Mouse (Mus musculus) lung, postnatal 36 days (tissue): Measurements from ENCODE around the gene Tnrc18.
A peak's percentile ranks its signal among the peaks of the same experiment; 100 is the strongest.

Experiments used
- DNase-seq: peaks from one replicate; pipeline ENCODE4 v3.0.0; 2022; ENCODE audit warnings: mixed read lengths

Gene Tnrc18

DNA sequence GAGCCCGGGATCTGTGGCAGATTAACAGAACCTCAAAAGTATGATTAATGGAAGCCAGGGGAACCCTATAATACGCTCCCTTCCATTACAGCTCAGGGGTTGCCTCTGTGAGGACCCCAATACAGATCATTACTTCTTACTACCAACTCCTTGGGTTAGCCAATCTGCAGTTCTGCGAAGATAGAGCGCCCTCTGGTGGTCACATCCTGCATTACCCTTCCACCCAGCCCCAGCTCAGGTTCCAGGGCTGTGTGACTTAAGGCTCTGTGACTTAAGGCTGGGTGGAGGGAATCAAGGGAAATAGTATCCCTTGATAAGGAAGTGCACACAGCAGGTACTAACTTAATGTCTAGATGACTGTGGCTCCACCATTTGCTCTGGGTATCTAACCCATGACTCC is 99.4 kb downstream of the Tnrc18 start:
- DNase-seq, result peak; percentile 79

DNA sequence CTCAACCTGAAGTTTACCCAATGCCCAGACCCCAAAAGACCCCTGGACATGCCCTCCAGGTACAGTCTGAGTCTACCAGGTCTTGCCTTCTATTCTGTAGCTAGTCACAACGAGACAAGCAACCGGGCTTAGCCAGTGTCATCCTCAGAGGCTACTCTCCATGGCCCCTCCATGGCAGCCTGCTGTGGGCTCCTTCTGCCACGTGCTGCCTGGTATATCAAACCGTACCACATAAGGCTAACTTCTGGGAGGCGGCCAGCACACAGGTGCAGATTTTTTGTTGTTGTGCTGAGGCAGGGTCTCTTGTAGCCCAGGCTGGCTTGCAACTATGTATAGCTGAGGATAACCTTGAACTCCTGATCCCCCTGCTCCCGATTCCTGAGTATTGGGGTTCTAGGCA is 101.4 kb downstream of the Tnrc18 start:
- no peak for DNase-seq

DNA sequence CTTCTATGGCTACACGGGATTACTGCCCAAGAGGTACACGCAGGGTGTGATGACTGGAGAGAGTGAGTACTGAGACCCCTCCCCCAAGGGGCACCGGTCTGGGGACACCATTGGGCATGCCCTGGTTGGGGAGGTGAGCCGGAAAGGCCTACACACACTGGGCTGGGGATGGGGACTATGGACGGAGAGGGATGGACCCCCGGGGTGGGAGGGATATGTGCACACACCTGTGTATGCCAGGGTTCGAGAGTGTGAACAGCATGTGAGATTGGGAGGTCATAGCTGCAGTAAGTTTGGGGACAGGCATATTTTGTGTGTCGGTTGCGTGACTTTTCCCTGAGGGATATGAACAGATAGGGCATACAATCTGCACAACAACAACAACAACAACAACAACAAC is 102.4 kb downstream of the Tnrc18 start:
- DNase-seq, result no peak

DNA sequence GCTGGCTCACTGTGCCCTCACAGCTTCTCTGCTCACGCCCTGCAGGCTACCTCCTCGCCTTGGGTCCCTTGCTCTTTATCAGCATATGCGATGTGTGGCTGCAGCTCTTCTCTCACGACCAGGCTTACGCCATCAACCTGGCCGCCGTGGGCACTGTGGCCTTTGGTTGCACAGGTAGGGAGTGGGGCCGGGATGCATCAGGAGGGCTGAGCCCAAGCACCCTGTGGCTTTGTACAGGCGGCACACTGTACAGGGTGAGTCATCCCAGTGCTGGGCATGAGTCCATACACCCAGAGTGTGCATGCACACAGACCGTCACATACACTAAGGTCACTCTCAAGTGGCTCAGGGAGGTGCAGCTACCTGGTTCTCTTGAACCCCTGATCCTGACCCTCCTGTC is 103.5 kb downstream of the Tnrc18 start:
- DNase-seq, result no peak

DNA sequence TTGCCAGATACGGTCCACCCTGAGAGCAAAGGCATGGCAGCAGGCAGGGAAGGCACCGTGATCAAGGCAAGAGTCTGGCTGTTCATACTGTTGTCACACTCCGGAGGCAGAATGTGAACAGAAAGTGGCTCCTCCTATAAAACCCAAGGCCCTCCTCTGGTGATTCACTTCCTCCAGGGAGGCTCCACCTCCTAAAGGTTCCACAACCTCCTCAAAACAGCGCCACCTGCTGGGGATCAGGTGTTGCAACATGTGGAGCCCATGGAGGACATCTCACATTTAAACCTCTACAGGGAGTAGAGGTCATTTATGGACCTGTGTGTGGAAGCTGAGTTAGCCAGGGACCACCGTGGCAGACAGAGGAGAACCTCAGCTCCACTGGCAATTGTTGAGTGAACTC is 105.1 kb downstream of the Tnrc18 start:
- DNase-seq, result no peak

DNA sequence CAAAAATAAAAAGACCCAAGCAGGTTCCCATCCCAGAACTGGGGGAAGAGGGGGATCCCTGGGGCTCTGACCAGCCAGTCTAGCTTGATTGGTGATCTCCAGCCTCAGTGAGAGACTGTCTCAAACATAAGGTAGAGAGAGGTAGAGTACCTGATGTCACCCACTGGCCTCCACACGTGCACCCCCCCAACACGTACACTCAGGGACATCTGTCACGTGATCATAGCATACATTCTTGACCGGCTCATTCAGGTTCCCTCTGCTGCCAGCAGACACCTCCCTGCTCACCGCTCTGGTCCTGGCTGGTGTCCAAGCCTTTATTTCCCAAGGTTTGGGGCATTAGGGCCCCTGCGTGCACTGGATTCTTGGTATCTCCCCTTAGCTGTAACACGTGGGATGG is 108.0 kb downstream of the Tnrc18 start:
- DNase-seq, result no peak

DNA sequence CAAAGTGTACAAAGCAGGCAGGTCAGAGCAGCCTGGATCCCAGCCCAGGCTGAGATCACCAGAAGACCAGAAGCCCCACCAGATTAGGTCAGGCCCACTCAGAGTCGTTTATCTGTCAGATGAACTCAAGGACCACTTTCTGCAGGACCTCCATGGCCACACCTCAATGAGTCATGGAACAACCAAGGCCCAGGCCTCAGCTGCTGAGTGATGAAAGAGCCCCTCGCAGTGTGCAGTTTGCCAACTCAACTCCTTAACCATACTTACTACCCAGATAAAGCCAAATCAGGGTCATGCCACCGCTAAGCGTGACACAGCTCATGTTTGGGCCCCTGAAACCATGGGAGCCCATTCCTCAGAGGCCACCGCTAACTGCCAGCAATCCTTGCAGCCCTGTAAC is 109.8 kb downstream of the Tnrc18 start:
- DNase-seq, result no peak

DNA sequence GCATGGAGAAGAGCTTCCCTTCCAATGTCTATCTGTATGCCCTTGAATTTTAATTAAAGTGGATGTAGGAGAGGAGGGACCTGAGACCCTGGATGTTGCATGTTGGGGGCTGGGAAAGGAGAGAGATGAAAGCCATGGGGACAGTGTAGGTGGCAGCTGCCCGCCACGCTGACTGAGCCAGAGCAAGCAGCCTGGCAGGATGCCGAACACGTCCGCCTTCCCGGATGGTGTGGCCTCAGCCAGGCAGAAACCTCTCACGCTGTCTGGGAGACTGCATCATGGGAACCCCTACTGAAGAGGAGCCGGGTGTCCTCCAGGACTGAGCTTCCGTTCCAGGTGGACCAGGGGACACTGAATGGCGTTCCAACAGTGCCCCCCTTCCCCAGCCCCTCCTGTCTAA is 113.9 kb downstream of the Tnrc18 start:
- DNase-seq, result no peak

DNA sequence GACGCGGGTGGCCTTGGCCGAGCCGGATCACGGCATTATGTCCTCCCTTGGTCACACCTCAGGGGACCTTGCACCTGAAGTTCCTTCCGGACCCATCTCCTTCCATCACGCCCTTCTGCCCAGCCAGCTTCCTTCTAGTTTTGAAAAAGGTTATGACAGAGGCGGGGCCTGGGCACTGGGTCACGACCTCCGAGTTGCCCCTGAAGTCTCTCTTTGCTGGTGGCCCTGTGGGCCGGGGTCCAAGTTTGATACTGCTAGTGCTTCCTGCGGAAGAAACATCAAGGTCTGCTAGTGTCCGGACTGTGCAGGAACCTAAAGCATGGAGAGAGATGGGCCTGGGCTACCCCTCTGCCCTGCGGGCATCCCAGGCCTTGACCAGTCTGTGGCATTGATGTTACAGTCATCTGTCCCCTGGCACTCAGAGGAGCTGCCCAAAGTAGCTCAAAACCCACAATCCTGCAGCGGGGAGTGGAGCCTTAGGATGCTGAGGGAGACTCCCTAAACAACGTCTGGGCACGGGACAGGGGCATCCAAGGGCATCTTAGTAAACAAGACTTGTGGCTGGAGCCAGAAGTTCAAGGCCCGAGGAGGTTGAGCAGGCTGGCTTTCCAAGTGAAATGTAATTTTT is 114.8 kb downstream of the Tnrc18 start:
- DNase-seq, result no peak

DNA sequence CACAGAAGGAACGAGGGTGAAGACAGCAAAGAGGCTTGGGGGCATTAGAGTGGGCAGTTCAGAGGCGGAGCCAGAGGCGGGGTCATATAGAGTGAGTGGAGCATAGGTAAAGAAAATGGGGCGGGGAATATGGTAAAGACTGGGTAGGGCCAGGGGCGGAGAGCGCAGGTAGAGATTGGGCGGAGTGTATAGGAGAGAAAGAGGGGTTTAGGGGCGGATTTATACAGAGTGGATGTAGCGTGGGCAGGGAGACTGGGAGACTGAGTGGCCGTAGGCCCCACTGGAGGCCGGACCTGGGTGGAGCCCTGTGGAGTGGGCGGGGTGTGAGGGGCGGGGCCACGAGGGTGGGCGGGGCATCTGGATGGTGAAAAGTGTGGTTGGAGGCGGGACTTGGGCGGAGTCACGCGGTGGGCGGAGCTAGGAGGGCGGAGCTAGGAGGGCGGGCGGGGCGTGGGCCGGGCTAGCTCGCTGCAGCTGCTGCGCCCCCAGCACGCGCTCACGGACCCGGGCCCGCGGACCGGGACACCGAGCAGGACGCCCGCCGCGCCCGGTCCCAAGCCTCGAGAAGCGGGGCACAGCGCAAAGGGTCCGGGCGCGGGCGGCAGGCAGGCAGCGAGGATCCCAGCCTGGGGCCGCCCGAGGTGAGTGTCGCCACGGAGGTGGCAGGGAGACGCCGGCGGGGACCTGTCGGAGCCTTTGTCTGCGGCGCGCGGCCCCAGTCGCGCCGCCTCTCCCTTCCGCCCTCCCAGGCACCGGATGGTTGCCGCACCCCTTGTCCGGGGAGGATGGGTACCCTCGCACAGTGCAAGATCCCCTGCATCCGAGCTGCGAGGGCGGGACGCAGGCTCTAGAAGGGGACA is 115.6 kb downstream of the Tnrc18 start:
- DNase-seq, result no peak

DNA sequence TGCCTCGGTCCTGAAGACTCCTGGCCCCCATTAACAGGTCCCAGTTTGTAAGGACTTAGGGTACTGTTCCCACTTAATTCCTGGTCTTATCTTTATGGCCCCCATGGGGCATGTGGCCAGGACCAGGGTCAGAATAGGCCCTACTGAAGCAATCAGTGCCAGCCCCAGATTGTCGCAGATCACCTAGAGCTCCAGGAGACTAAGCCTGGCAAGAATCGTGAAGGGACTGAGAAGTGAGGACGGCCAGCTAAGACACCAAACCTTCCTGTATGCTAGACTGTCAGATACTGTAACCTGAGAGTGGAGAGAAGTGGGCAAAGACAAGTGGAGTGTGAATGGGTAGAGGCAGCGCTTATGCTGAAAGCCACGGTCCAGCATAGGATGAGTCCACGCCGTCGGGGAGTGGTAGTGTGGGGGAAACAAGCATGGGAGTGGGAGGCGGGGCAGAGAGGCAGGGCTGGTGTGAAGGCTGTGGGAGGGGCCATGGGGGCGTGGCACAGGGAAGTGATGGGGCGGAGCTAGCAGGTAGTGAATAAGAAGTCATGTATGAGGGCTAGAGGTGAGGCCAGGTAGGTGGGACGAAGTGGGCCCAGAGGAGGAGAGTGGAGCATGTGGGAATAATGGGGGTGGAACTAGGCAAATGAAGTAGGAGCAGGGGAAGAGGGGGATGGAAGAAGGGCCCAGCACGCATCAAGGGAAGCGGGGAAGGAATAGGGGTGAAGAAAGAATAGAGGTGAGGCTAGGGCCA is 116.4 kb downstream of the Tnrc18 start:
- peak; percentile 65 for DNase-seq

DNA sequence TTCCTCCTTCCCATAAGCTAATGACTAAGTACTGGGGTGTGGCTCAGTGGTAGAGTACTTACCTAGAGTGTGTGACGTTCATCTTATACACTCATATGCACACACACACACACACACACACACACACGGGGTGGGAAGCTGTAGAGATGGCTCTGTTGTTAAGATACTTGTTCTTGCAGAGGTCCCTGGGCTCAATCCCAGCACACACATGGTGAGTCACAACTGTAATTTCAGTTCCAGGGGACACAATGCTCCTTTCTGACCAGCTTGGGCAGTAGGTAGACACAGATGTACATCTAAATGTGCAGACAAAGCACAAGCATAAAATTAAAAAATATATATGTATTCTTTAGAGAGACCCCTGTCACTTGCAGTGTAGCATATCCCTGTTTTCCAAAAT is 119.7 kb downstream of the Tnrc18 start:
- no peak for DNase-seq

DNA sequence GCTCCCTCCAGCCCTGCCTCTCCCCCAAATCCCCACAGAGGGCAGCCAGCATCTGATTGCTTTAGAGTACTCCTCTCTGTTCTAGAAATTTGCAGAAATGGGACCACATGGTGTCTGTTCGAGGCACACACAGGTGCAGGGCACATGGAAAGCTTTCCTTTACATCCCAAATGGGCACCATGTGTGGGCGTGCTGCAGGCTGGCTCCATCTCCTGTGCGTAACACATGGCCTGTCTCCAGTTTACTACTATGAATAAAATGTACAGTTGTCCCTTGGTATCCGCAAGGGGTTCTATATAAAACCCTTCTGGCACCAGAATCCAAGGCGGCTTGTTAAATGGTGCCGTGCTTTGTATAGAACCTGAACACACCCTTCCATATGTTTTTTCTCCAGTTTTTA is 120.6 kb downstream of the Tnrc18 start:
- DNase-seq, result no peak

DNA sequence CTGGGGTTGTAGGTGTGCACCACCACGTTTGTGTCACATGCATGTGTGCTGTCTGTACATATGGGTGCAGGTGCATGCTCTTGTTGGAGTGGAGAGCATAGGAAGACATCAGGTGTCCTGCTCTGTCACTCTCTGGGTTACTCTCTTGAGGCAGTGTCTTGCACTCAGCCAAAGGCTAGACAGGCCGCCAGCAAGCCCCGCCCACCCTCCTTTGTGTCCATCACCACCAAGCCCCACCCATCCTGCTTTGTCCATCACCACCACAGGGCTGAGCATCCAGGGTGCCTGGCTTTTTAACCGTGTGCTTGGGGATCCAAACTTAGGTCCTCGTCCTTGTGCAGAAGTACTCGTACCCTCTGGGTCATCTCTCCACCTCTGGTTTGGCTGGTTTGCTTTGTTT is 121.2 kb downstream of the Tnrc18 start:
- no peak for DNase-seq

DNA sequence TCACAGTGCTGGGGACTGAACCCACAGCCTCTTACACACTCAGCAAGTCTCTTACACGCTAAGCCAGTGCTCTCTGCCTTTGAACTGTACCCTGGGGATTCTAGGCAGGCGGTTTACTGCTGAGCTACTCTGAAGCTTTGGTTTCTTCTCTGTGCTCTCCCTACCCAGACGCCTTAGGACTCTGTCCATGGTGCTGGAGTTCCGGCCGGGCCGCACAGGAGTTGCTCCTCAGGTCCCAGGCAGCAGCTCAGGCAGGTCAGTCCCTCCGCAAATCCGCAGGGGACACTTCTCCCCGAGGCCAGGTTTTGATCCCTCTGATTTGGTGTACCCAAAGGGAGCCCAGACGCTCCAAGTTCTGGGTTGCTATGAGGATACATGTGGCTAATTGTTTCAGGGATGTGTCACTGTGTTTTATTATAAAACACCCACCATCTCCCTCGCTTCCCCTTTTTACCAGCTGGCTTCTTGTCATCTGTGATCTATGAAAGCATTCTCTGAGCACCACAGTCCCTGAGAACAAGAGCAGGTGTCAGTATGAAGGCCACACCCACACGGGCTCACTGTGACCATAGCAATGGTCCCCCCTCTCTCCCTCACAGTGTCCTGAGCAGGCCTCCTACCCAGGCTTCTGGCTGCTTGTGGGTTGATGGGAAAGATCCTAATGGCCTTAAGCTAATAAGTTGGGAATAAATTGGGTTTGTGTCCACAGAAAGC is 122.7 kb downstream of the Tnrc18 start:
- DNase-seq, result peak; percentile 38

DNA sequence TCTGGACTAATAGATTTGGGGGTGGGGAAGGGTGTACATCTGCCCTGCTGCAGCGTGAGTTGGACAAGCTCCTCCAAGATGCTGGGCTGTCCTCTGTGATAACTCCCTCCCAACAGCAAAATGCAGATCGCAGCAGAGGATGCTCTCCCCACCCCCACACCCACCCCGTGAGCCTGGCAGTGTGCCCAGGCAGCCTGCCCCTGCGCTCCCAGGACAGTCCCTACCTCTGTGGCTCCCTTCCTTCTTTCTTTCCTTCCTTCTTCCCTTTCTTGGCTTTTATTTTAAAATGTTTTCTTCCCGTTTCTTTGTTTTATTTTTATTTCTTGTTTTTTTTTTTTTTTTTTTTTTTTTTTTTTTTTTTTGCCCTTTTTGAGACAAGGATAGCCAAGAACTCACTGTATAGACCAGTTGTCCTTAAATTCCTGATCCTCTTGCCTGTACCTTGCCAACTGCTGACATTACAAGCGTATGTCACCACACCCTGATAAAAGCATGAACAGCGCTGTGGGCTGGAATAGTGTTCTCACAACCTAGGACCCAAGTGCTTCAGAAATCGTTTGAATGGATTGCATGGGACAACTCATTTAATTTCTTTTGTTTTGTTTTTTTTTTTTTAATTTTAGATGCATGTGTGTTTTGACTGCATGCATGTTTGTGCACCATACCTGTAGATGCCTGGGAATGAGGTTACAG is 123.6 kb downstream of the Tnrc18 start:
- no peak for DNase-seq

DNA sequence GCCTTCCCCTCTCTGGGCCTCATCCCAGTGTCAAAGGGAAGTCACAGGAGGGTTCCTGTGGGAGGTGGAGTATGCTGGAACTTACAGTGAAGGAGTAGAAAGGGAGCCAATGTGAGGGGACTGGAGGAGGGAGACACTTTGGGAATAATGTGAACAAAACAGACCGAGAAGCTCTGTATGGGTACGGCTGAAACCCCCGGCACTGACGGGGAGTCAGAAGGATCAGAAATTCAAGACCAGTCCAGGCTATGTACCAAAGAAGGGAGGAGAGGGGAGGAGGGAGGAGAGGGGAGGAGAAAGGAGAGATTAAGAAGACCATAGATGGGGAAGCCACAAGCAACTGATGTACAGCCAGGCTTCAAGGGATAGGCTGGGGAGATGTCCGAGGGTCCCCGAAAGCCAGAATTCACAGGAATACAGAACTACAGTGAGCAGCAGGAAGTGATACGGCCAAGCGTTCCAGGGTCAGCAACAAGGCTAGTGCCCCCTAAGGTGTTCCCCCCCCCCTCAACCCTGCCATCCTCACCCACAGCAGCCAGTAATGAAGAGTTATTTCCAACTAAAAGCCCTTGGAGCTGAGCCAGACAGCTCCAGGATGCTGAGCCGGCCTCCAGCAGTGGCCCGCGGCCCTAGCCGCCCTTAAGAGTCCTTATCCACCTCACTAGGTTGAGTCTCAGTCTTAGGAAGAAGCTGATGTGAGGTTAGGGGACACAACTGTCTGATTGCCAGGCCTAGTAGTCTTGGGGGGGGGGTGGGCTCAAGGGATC is 124.3 kb downstream of the Tnrc18 start:
- no peak for DNase-seq

DNA sequence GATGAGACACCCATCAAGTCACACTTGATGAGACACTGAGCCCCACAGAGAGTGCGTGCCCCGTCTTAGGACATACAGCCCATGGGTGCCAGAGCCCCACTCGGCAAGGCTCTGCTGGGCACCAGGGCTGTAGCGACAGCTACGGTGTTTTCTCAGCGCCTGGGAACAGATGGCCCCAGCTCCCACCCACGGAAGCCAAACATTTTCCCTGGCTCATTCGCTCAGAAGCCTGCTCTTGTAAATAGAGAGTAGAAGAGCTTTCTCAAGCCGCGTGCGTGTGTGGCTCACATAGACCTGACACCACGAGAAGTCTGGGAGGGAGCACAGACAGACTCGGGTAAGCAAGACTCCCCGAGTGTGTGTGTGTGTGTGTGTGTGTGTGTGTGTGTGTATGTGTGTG is 125.2 kb downstream of the Tnrc18 start, which contains the start of gene Slc29a4:
TSS of gene Slc29a4 (plus strand) at position 265 of the 400 bp plus-strand sequence.
- no peak for DNase-seq

DNA sequence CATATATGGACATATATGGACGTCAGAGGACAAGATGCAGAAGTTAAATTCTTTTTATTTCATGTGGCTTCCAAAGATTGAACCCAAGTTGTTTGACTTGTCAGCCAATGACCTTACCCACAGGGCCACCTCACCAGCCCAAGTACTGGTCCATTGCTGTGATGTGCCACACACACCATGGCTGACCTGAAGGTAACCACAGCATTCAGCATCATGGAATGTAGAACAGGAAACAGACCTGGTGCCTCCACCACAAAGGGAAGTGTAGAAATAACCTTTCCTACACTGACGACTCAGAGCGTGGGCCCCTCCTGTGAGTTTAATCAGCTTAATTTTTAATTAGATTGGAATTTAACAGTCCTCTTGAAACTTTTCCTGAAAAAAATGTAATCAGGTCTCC is 127.1 kb downstream of the Tnrc18 start:
- no peak for DNase-seq

DNA sequence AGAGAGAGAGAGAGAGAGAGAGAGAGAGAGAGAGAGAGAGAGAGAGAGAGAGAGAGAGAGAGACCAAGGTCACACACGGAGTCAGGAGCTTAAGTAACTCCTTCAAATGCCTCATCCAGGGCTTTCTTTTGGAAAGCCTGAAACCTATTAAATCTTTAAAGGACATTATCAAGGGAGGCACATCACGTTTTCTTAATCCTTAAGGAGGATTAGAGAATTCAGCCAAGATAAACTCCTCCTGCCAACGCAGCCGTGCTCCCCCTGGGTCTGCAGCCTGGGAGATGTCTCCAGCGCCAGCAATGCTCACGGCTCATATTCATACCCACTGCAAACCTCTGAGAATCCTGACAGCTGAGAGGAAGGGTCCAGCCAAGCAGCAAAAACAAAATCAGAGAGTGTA is 128.6 kb downstream of the Tnrc18 start:
- DNase-seq, result no peak

DNA sequence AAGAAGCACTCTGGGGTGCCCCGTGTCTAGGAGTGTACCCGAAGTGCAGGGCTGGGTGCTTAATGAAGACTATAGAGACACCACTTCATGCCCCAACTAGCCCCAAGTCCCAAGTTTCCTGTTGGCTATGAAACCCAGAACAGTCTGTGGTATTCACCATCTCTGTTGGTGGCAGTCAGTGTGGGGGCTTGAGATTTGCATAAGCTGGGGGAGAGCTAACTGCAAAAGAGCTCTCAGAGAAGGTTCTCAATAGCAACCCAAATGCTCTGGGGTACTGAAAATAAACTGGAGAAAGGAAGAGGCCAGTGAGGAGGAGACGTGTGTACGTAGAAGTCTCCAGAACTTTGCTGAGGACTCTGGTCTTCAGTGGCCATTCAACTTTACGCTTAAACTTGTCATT is 134.9 kb downstream of the Tnrc18 start:
- DNase-seq, result no peak

DNA sequence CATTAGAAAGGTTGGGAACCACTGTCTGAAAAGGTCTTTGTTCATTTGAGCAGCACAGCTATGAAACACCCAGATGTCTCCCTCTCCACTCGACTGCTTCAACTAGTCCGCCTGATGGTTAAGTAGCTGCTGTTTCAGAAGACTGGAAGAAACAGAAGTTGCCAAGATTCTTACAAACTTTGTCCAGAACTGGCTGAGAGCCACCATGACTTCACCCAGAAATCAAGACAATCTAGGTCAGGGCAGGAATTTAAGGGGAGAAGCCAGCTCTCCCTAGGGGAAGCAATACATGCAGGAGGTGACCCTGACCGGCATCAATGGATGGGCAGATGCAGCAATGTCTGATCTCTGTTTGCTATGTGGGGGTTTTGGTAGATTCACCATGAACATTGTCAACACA is 135.6 kb downstream of the Tnrc18 start:
- DNase-seq, result no peak
